Mouse (Mus musculus) layer of hippocampus, postnatal 36 days (tissue): ENCODE measurements around the gene Tmc6. TPM values are rescaled to one million over a fixed set of nuclear protein-coding genes. Genes with fewer than 3 reads are reported as not detected.
"Not testable (repeated sequence)": the region's sequence is repeated elsewhere in the genome, so short reads cannot be mapped to it uniquely, and the experiment has no call there.

Source experiments
- DNase-seq, 2 experiments: peaks; one replicate each; pipeline ENCODE4 v3.0.0; 2022
- total RNA-seq, 2 experiments: library from RNA; stranded (reverse); gene quantifications; 2 replicates each; pipeline ENCODE4 v1.2.3; 2021

The Tmc6 gene
- total RNA-seq, 2 experiments from 2014 or later: 7.3 to 9.7 TPM

DNA sequence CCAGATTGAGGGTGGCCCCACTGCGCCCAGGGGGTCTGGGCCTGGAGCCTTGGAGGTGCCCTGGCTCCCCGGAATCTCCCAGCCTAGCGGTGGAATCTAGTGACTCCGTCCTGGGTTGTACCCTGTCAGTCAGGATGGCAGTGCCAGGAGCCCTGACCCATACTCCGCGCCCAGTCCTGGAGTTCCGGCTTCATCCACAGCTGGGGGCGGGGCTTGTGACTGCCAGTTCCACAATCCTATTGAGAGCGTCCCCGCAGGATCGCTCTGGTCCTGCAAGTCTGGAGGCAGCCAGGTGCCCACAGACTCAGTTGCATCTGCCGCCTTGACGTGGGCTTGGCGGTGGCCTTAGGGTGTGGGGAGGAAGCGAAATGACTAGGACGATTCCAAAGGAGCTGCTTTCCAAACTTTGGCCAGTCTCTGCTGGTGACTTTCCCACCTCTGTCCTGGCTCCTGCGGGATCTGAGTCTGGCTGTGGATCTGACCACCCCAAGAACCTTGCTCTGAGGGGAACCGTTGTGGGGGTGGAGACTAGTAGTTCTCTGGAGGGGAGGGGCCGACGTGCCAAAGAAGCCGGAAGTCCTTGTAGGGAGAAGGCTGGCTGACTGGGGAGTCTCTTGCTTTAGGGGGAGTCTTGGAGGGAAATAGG, 28.5 kb upstream of the Tmc6 start:
- peak; percentile 50 to 54 for DNase-seq

DNA sequence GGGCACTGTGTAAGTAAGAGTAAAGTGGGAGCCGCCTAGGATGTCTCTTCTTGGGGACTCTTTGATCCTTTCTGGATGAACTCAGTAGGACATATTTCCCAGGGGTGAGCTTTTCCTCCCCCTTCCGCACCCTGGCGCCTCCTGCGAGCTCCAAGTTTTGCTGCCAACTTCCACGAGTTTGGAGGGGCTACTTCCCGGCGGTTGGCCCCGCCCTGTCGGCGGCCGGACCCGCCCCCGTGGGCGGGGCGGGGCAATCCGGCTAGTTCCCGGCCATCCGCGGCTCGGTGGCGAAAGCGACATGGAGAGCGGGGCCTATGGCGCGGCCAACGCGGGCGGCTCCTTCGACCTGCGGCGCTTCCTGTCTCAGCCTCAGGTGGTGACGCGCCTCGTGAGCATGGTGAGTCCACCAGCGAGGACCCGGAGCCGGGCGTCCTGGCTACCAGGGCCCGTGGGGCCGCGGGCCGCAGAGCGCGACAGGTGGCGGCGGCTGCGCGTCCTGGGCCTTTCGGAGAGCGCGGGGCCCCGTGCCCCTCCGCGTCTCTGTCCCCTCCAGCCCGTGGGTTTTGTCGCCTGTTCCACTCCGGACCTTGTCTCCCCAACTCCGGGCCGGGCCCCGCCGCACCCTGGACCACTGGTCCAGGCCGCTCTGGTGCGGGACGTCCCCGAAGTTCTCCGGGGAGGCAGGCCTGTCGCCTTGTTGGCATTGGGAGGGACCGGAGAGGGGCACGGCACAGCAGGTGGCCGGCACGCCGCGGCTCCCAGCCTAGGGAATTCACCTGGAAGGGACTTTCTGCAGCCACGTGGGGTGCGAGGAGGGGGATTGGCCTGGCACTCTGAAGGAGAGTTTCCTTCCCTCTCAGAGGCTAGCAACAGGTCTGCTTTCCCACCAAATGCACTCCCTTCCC, 27.7 kb upstream of the Tmc6 start, which contains the start of the genes Gm20708 and Syngr2:
Gene Gm20708 (plus strand): TSS at position 262 of the 905 bp plus-strand sequence.
Gene Syngr2 (plus strand): TSS at position 262 of the 905 bp plus-strand sequence.
- peak; percentile 48 to 64 for DNase-seq

DNA sequence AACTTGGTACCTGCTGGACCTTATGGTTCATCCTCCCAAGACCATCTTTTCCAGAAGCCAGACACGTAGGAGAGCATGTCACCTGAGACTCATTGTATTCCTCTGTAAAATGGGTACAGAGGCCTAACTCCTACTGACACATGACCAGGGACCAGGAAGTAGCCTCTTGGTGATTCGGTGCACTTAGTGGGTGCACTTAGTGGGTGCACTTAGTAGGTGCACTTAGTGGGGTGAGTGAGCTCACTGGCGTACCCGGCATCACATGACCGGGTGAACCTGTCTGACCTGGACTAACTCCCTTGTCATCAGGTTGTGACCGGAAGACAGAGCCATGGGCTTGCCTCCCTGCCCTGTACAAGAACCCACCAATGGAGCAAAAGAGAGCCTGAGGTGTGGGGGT, 24.8 kb upstream of the Tmc6 start:
- DNase-seq: no peak

DNA sequence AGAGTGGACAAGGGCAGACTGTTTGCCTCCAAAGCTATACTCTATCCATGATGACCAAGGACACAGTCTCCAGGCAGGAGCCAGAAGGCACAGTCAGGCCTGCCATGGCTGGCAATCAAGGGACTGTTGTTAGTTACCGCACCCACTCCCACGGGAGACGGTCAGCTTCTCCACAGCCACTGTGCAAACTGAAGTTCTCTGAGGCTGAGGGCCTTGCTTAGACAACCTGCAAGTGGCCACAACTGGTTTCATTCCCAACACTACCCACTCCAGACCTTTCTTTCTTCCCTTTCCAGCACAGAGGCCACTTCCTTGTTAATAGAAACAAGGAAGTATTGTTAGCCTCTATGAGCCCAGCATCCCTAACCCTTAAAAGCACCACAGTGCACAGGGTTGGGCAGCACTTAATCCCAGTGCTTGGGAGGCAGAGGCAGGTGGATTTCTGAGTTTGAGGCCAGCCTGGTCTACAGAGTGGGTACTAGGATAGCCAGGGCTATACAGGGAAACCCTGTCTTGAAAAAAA, 21.2 kb upstream of the Tmc6 start:
- DNase-seq: no peak

DNA sequence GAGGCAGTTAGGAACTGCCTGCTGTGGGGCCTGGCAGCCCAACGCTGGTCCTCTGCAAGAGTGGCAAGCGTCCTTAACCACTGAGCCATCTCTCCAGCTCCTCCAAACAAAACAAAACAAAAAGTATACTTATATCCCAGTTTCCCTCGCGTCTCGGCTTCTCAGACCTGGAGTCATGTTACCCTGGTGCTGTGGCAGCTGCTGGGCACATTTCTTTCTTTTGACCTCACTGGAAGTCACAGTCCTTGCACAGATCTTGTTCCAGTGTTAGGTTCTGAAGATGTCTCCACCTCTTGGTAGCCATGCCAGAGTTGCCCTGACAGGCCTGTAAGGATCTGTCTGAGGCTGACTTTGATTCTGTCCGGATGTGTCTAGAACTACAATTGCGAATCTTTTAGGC, 19.7 kb upstream of the Tmc6 start:
- no peak for DNase-seq

DNA sequence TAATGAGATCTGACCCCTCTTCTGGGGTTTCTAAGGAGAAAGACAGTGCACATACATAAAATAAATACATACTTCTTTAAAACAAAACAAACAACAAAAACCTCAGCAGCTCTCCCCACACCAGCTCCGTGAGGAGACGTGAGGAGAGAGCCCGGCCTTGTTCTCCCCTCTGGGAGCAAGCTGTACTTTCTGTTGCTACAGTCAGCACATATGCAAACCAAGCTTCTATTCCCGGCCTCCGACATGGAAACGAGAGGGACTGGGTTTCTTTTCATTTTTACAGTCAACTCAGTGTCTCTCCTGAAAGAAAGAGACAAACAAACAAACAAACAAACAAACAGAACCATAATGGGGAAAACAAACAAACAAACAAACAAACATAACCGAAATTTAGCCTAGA, 18.0 kb upstream of the Tmc6 start:
- DNase-seq: no peak

DNA sequence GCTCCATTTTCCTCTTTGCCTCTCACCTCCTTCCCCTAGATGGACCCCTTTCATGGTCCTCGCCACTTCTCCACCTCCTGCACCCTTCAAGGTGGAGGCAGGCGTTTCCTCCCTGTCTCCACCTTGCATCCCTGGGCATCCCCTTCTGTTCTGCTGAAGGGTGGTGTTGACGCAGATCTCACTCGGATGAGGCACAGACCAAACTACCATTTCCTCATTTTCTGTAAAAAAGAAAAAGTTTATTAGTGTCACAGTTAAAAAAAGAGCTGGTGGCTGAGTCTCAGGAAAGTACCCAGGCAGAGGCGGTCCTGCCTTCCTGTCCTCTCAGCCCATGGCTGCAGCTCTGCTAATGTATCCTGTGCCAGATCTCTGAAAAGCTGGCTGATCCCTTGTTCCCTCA, 17.2 kb upstream of the Tmc6 start:
- no peak for DNase-seq

DNA sequence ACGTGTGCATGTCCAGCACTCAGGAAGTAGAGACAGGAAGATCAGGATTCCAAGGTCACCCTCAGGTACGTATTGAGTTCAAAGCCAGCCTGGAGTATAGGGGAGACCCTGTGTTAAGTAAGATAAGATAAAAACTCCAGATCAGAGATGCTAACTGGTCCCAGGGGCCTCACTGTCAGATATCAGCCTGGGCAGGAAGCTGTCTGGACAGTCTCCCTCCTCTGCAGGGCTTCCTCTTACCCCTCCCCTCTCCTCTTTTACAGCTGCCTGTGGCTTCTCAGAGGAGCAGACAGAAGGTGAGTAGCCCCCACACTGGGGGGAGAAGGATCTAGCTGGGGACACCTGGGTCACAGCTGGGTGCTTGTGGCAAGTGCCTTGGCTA, 16.2 kb upstream of the Tmc6 start:
- no peak for DNase-seq

DNA sequence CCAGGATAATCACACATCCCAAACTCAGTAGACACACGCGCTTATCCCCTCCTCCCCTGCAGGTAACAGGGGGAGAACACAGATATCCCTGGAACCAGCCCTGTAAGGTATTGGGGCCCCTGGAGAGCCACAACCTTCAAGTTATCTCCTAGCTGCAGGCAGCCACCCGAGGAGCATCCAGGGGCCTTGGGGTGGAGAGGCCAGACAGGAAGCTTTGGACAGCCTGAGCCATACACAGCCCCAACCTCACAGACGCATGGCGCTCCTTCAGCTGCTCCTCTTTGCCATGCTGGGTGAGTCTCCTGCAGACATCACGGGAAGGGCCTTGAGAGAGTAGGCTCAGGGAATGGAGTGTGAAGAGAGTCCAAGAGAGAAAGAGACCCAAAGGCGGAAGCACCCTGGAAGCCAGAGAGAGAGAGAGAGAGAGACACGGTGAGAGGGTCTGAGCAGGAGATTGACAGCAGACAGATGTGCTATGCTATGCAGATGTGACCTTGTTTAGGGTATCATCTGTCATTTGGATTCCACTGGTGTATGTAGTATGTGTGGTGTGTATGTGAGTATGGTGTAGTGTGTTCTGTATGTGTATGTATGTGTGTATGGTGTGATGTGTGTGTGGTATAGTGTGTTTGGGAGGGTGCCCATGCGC, 15.6 kb upstream of the Tmc6 start, which contains the start of gene 6030468B19Rik:
Gene 6030468B19Rik (plus strand): TSS at position 150 of the 649 bp plus-strand sequence.
- DNase-seq: no peak

DNA sequence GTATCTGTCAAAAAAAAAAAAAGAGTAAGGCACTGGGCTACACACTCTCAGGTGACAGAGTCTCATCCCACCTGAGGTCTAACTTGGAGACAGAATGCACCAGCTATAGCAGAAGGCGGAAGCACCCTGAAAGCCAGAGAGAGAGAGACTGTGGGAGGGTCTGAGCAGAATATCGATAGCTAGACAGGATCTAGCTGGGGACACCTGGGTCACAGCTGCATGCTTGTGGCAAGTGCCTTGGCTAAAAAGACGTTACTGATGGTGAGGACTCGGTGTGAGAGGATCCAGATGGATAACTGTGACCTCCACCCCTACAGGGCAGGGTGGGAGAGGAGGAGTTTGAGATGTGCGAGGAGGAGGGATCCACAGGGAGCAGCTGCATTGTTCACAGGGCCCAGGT, 15.0 kb upstream of the Tmc6 start:
- no peak for DNase-seq

DNA sequence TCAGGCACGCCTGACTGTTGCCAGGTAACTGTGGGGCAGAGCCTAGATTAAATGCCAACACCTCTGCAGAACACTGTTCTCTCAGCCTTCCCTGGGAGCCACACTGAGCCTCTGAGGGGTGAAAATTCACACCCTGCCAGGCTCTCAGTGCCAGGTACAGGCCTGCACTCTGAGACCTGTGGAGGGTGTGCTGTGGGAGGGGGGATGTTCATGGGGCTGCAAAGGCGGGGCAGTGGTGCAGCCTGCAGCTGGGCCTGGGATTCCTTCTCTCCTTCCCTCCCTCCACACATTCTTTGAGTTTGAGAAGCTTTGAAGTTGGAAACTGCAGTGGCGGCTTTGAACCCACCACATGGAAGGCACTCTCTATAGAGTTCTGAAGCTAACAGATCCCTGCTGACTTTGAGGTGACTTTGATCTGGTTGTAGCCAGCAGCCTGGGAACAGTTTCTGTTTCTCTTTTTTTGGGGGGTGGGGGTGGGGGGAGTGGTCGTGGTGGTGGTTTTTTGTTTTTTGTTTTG, 12.1 kb upstream of the Tmc6 start:
- no peak for DNase-seq

DNA sequence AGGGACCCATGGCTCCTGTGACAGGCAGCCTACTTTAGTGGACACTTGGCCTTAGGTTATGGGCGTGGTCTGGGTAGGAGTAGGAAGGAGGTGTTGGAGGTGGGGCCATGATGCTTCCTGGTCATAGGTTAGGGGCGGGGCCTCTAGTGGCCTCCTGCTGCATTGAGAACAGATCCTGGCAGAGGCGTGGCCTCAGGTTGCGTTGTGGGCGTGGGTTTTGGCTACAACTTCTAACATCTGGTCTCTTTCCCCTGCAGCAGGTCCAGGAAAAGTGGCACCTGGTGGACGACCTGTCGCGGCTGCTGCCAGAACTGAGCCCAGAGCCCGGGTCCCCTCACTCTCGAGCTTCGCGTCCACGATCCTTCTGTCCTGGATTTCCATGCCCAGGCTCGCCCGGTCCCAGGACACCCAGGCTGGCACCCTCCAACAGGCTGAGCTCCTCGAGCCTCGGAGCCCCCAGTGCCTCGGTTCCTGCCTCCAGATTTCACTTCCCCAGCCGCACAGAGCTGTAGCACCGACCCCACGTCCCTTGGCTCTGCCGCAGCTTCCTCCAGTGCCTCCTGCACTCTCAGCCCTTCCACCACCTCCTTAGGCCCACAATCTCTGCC, 10.4 kb upstream of the Tmc6 start:
- no peak for DNase-seq

DNA sequence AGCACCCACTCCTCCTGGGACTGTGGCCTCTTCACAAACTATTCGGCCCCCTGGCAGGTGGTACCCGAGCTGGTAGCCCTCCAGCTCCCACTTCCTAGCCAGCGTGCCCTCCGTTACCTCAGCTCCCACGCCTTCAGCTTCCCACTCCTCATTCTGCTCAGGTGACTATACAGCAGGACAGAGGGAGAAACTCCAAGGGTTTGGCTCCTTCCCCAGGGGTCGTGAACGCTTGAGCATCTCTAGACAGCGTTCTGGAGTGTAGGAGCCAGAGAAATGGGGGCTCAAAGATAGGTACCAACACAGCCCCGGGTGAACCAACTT, 9.4 kb upstream of the Tmc6 start:
- no peak for DNase-seq

DNA sequence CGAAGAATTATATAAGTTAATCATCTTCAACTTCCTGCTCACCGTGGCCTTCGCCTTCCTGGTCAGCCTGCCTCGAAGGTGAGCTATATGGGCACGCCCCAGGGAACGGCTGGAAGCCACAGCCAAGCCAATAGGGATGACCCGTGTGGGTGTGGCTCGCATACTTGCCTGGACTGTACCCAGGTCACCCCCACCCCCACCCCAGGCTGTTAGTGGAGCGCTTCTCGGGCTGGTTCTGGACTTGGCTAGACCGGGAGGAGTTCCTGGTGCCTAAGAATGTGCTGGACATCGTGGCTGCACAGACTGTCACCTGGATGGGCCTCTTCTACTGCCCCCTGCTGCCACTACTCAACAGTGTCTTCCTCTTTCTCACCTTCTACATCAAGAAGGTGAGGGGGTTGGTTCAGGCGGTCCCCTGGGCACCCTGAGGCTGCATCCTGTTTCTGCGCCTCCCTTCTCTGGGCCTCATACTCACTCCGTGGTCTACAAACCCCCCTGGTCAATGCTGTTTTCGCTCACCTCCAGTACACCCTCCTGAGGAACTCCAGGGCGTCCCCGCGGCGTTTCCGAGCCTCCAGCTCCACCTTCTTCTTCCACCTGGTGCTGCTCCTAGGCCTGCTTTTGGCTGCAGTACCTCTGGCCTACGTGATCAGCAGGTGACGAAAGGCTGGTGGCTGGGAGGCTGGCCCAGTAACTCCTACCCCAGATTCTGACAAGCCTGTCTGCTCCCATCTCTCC, 8.9 kb upstream of the Tmc6 start:
- no peak for DNase-seq

DNA sequence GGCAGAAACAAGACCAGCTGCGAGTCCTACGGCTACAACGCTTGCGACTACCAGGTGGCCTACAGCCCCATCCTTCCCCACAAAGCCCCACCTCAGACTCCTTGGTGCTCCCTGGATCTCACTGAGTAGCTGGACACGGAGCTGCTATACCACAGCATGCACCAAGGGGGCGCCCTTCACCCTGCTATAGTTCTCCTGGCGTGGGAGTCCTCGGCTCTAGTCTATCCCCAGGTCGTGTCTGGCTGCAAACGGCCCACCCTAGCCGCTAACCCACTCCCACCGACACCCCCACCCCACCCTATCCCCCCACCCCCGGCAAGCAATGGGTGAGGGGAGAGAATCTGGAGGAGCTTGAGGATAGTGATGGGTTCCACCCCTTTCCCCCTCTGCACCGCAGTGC, 8.3 kb upstream of the Tmc6 start:
- peak in 1 of 2 experiments; percentile 55 for DNase-seq

DNA sequence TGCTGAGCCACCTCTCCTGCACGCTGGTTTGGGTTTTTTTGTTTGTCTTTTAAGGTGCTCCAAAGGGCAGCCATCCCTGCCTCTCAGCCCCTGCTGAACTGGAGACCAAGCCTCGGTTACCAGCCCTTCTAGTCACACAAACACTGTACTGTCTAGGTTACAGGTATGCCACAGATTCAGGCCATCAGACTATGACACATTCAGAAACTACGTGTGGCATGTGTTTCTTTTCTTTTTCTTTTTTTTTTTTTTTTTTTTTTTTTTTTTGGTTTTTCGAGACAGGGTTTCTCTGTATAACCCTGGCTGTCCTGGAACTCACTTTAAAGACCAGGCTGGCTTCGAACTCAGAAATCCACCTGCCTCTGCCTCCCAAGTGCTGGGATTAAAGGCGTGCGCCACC, 6.5 kb upstream of the Tmc6 start:
- not testable (repeated sequence) for DNase-seq

DNA sequence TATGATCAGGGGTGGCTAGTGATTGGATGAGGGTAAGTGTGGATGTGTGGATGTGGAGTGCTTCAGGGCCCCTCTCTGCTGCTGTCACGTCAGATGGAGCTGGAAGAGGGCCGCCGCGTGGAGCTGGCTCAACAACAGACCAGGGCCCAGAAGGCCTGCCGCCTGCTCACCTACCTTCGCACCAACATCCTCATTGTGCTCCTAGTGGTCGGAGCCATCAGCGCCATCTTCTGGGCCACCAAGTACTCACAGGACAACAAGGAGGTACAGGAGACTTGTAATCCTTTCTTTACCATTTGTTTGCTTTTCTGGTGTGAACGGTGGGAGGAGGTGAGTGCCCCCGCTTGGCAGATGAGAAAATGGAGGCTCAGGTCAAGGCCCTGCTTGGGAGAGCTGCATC, 4.3 kb upstream of the Tmc6 start:
- no peak for DNase-seq

DNA sequence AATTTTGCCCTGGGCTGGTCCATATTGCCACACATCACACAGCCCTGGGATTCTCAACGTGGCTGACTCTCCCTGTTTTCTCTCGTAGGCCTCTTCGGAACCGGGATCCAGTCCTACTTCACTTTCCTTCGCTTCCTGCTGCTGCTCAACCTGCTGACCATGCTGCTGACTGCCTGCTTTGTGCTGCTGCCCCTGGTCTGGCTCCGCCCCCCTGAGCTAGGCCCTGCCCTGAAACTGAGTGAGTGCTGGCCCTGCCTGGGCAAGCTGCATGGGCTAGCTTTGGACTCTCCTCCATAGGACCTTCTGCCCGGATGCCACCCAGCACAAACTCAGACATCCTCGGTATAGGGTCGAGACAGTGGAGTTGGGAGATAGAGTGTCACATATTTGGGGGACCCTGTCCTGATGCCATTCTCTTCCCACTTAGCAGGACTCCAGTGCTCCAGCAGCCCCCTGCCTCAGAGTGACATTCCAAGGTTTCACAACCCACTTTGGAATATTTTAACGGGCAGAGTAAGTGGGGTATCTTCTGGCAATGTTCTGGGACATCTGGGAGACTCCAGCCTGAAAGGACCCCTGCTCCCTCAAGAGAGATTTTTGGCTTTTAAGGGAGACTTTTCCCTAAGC, 1.8 kb upstream of the Tmc6 start:
- no peak for DNase-seq

DNA sequence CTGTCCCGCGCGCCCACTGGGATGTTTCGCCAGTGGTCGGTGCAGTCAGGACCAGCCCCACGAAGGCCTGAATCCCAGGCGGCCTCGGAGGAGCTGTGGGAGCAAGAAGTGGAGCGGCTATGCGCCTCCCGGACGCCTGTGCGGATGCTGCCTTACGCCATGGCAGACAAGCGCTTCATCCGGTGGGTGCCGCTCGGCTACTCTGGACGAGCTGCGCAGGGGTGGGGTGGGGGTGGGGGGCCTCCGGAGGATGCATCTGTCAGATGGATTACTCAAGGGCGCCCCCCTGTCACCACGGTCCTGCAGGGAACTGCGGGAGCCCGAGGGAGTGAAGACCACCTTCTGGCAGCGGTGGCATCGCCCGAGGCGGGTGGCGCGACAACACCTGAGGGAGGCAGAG, 1.1 kb upstream of the Tmc6 start:
- DNase-seq: peak in 1 of 2 experiments; percentile 42

DNA sequence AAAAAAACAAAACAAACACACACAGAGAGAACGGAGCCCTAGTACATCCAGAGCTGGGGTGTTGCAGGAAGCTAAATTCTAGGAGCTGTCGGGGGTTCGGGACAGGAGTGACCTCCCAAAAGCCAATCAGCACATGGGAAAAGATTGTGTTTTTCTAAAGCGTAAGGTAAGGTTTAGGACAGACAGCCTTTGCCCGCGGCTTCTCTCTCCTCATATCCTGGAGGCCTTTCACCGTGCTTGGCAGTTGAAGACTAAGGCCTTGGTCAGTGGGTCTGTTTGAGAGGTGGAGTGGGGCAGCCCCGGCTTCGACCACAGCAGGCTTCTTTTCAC, 672 bp upstream of the Tmc6 start:
- DNase-seq: no peak

DNA sequence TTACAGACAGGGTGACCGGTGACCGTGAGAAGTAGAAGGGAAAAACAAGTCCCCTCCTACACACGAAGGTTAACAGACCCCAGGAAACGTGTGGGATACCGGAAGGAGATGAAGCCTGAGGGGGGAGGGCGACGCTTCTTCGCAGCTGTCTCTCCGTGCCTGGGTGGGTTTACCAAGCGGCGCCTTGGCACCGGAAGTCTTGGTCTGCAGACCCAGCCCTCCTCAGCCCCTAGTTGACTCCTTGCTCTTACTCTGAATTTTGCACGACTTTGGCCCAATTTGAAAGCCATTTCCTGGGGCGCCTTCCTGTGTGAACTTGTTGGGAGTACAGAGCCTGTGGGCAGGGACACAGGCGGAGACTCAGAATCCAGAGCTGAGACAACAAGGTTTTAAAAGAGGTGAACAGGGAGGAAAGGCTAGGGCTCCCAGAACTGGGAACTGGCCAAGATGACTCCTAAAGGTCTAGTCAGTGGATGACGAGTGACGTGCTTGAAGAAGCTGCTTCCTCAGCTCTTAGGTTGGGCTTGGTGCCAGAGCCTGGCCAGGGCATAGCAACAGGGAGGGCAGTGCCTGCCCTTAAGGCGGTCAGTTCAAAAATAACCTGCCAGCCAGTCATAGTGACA, 688 bp downstream of the Tmc6 start:
- DNase-seq: no peak
